Mouse (Mus musculus) erythroblast, embryonic 14.5 days (primary cell): ENCODE measurements around the gene Ofd1.

Source experiments
- GATA1 ChIP-seq: IDR thresholded peaks from 2 replicates; pipeline ENCODE4 v1.6.1; 2012; ENCODE audit warnings: low read length, inconsistent platforms, mixed read lengths
- TAL1 ChIP-seq: IDR thresholded peaks from 3 replicates; pipeline ENCODE4 v1.6.1; 2012; ENCODE audit warnings: low read length, inconsistent platforms, mixed read lengths

GRCm38 (mm10) chrX:166434812-166435211 is 5.7 kb downstream of the Ofd1 start:
- TF ChIP-seq GATA1 (no peak), TAL1 (no peak)
